Mouse (Mus musculus) brain, embryonic 14.5 days (tissue): Measurements from ENCODE around the gene Pola1.
"Not testable (repeated sequence)": the region's sequence is repeated elsewhere in the genome, so short reads cannot be mapped to it uniquely, and the experiment has no call there.

Experiments used
- CTCF ChIP-seq: fragments of 200-500 bp; IDR thresholded peaks from 2 replicates; pipeline ENCODE4 v1.5.1; 2012; ENCODE audit warnings: inconsistent platforms, mild to moderate bottlenecking, moderate library complexity, borderline replicate concordance; ENCODE audit not compliant: insufficient read depth, insufficient read length; ENCODE audit errors: extremely low read depth
- POLR2A ChIP-seq: fragments of 200-500 bp; IDR thresholded peaks from 2 replicates; pipeline ENCODE4 v1.6.1; 2012; ENCODE audit warnings: mild to moderate bottlenecking, inconsistent platforms, borderline replicate concordance; ENCODE audit not compliant: poor library complexity, insufficient read depth, insufficient read length, severe bottlenecking; ENCODE audit errors: extremely low read depth

DNA sequence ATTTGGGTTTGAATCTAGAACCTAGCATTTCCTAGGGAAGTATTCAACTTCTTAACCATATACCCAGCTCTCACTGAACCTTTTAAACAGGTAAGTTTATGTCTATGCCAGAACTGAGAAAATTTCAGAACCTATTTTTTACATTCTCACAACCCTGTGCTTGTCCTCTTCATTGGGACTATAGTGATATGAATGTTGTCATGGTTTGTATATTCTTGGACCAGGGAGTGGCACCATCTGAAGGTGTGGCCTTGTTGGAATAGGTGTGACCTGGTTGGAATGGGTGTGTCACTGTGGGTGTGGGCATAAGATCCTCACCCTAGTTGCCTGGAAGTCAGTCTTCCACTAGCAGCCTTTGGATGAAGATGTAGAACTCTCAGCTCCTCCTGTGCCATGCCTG lies 231.1 kb downstream of the Pola1 start:
- not testable (repeated sequence) for TF ChIP-seq CTCF, POLR2A
